Mouse (Mus musculus) CH12.LX (cell line): ENCODE measurements at regions not wholly inside any gene's neighbourhood (a gene's known extent, or its start where the extent isn't known, plus 50 kb on each side); places are given as distances from the start of the nearest gene placed in this dataset.

Source experiments
- DNase-seq: peaks from one replicate; pipeline ENCODE4 v3.0.0-alpha.2; 2013; ENCODE audit errors: extremely low read depth
- H3K27ac ChIP-seq: 2 replicates; pipeline ENCODE4 v1.5.1; 2012; ENCODE audit warnings: low read depth, mild to moderate bottlenecking, control low read depth, moderate library complexity; ENCODE audit not compliant: insufficient read depth
- H3K27me3 ChIP-seq: replicated peaks from 2 replicates; pipeline ENCODE3; 2012; ENCODE audit warnings: inconsistent platforms
- H3K36me3 ChIP-seq, 2 experiments: replicated peaks in 1 of 2; 2 replicates each; pipeline versions ENCODE3 to v1.6.1; 2012; ENCODE audit warnings: inconsistent platforms in 1 of 2, low read length in 1 of 2, mild to moderate bottlenecking in 1 of 2, mixed read lengths in 1 of 2, moderate library complexity in 1 of 2; ENCODE audit not compliant: control insufficient read depth in 1 of 2, insufficient read depth in 1 of 2
- H3K4me1 ChIP-seq, 2 experiments: 2 replicates each; pipeline ENCODE4 v1.6.1; 2012; ENCODE audit warnings: inconsistent platforms in 1 of 2, moderate library complexity in 1 of 2; ENCODE audit not compliant: insufficient read depth in 2 of 2, control insufficient read depth in 1 of 2
- H3K4me2 ChIP-seq: 2 replicates; pipeline ENCODE4 v1.6.1; 2012; ENCODE audit warnings: low read depth, mild to moderate bottlenecking, control low read depth; ENCODE audit not compliant: poor library complexity, insufficient read depth, severe bottlenecking
- H3K4me3 ChIP-seq, 3 experiments: fragments of 150-350 bp in 1 of 3; sonication (generic) in 1 of 3; replicated peaks in 1 of 3; 2 replicates each; pipeline versions ENCODE3 to v1.5.1; 2011 to 2012; ENCODE audit warnings: low read depth in 2 of 3, low read length in 2 of 3, mild to moderate bottlenecking in 2 of 3, moderate library complexity in 2 of 3, control low read depth in 1 of 3, improper control_type of control experiment in 1 of 3, inconsistent platforms in 1 of 3, mixed read lengths in 1 of 3; ENCODE audit not compliant: poor library complexity in 1 of 3
- H3K79me2 ChIP-seq: replicated peaks from 2 replicates; pipeline ENCODE4 v1.6.1; 2012; ENCODE audit warnings: mild to moderate bottlenecking, moderate library complexity; ENCODE audit not compliant: control insufficient read depth, poor library complexity, insufficient read depth, severe bottlenecking; ENCODE audit errors: extremely low read depth
- H3K9ac ChIP-seq: 2 replicates; pipeline ENCODE4 v1.6.1; 2012; ENCODE audit warnings: low read depth, mild to moderate bottlenecking, control low read depth, moderate library complexity; ENCODE audit not compliant: insufficient read depth
- H3K9me3 ChIP-seq: replicated peaks from 2 replicates; pipeline ENCODE3; 2012; ENCODE audit warnings: low read length, inconsistent platforms, mixed read lengths
- CHD2 ChIP-seq: IDR thresholded peaks from 2 replicates; pipeline ENCODE4 v1.6.1; 2011; ENCODE audit warnings: low read length, improper control_type of control experiment
- CTCF ChIP-seq, 2 experiments: IDR thresholded peaks in 1 of 2; conservative IDR thresholded peaks in 1 of 2; 2 replicates each; pipeline ENCODE4 v1.5.1; 2011 to 2012; ENCODE audit warnings: low read depth in 2 of 2, low read length in 2 of 2, improper control_type of control experiment in 1 of 2, inconsistent platforms in 1 of 2, mild to moderate bottlenecking in 1 of 2, moderate library complexity in 1 of 2
- ELF1 ChIP-seq: IDR thresholded peaks from 2 replicates; pipeline ENCODE4 v1.6.1; 2014; ENCODE audit warnings: low read depth, mild to moderate bottlenecking, inconsistent platforms, low read length, improper control_type of control experiment
- EP300 ChIP-seq: IDR thresholded peaks from 2 replicates; pipeline ENCODE4 v1.6.1; 2011; ENCODE audit warnings: low read length, improper control_type of control experiment
- HCFC1 ChIP-seq: IDR thresholded peaks from 2 replicates; pipeline ENCODE4 v1.6.1; 2012; ENCODE audit warnings: low read depth, mild to moderate bottlenecking, inconsistent platforms, low read length, improper control_type of control experiment
- IRF4 ChIP-seq: IDR thresholded peaks from 2 replicates; pipeline ENCODE4 v1.6.1; 2014; ENCODE audit warnings: low read depth, mild to moderate bottlenecking, inconsistent platforms, low read length, improper control_type of control experiment
- MAFK ChIP-seq: IDR thresholded peaks from 2 replicates; pipeline ENCODE4 v1.6.1; 2011; ENCODE audit warnings: low read length, improper control_type of control experiment; ENCODE audit not compliant: insufficient replicate concordance
- MAZ ChIP-seq: IDR thresholded peaks from 2 replicates; pipeline ENCODE4 v1.6.1; 2012; ENCODE audit warnings: low read depth, mild to moderate bottlenecking, inconsistent platforms, low read length, improper control_type of control experiment, moderate library complexity
- MEF2A ChIP-seq: IDR thresholded peaks from 2 replicates; pipeline ENCODE4 v1.6.1; 2014; ENCODE audit warnings: low read depth, mild to moderate bottlenecking, inconsistent platforms, low read length, improper control_type of control experiment, borderline replicate concordance
- PAX5 ChIP-seq: IDR thresholded peaks from 2 replicates; pipeline ENCODE4 v1.6.1; 2012; ENCODE audit warnings: low read length, inconsistent platforms, mixed read lengths
- POLR2A ChIP-seq: IDR thresholded peaks from 2 replicates; pipeline ENCODE4 v1.6.1; 2011; ENCODE audit warnings: low read depth, mild to moderate bottlenecking, improper control_type of control experiment, low read length
- RCOR1 ChIP-seq: conservative IDR thresholded peaks from 2 replicates; pipeline ENCODE4 v1.6.1; 2012; ENCODE audit warnings: low read depth, mild to moderate bottlenecking, inconsistent platforms, low read length, improper control_type of control experiment
- SMC3 ChIP-seq: IDR thresholded peaks from 2 replicates; pipeline ENCODE4 v1.6.1; 2011; ENCODE audit warnings: low read depth, low read length, improper control_type of control experiment
- TCF12 ChIP-seq: IDR thresholded peaks from 2 replicates; pipeline ENCODE4 v1.6.1; 2014; ENCODE audit warnings: low read depth, mild to moderate bottlenecking, inconsistent platforms, low read length, improper control_type of control experiment
- ZC3H11A ChIP-seq: IDR thresholded peaks from 2 replicates; pipeline ENCODE4 v1.6.1; 2012; ENCODE audit warnings: low read depth, mild to moderate bottlenecking, inconsistent platforms, low read length, improper control_type of control experiment
- ZKSCAN1 ChIP-seq: IDR thresholded peaks from 2 replicates; pipeline ENCODE4 v1.6.1; 2012; ENCODE audit warnings: low read depth, inconsistent platforms, low read length, improper control_type of control experiment, borderline replicate concordance
- dilution Hi-C: fragments of 300-500 bp; cut with MboI; formaldehyde crosslinking; loops from 2 replicates; pipeline ENCODE4 v1.14.3; 2020; ENCODE audit warnings: low sequenced_read_pairs; ENCODE audit not compliant: extremely low pct_unique_long_range_greater_than_20kb, extremely low pct_ligation_motif_present
- in situ Hi-C: fragments of 300-500 bp; cut with MboI; formaldehyde crosslinking; loops from 3 replicates; pipeline ENCODE4 v1.14.3; 2019; ENCODE audit warnings: low sequenced_read_pairs, low pct_ligation_motif_present, low pct_unique_long_range_greater_than_20kb, mixed read lengths

- H3K27ac ChIP-seq = no peak overlapping the region
- H3K36me3 ChIP-seq = no peaks in the 10 kb centered on the region
- peaks cover 6% of the 10 kb centered on the region for H3K9me3 ChIP-seq
- no peaks in the 10 kb centered on the region for H3K79me2 ChIP-seq
- no peak overlapping the region for H3K4me2 ChIP-seq
- no peaks in the 10 kb centered on the region for H3K4me1 ChIP-seq
- H3K27me3 ChIP-seq = no peaks in the 10 kb centered on the region
- in situ Hi-C loops (no loop called here), dilution Hi-C loops (no loop called here)
- H3K4me3 ChIP-seq = no peak overlapping the region
- TF ChIP-seq ZKSCAN1 = no peak
- no peak for TF ChIP-seq MEF2A
- DNase-seq = no peak
- H3K9ac ChIP-seq = no peak overlapping the region
Observed at GRCm38 (mm10) chr14:106259396-106260108, 153.6 kb downstream of the Trim52 start.

DNA sequence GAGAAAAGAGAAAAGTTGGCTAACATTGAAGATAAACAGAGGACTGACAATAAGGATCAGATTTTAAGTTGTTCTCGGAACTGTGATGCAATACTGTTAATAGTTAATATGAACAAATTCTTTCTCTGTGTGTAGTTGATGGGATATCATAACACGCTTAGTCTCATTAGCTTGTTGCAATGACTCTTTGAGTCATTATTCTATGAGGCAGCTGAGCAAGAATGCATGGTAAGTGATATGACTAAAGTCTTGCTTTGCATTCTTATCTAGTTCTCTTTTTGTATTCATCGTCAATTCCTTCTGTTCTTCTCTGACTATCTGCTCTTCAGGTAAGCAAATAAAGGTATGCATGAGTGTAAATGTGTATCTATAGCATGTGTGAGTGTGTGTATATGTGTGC lies 159.3 kb downstream of the Trim52 start:
- TF ChIP-seq EP300 (no peak), MAZ (no peak), CTCF (conservative IDR thresholded peaks at IDR 0.05 in 1 of 2, IDR thresholded peaks at IDR 0.05 in 1 of 2; ENCODE audit: low read depth in 2 of 2, low read length in 2 of 2) (no peak), CHD2 (no peak), RCOR1 (no peak), ELF1 (no peak), PAX5 (no peak), SMC3 (no peak), MAFK (no peak), TCF12 (no peak), ZC3H11A (no peak), POLR2A (no peak), HCFC1 (no peak), IRF4 (no peak)
- no peak for DNase-seq
- H3K27ac ChIP-seq = no peak overlapping the region
- H3K27me3 ChIP-seq = no peaks in the 10 kb centered on the region
- H3K79me2 ChIP-seq = no peaks in the 10 kb centered on the region
- H3K4me3 ChIP-seq = no peak overlapping the region
- no peak overlapping the region for H3K9ac ChIP-seq
- in situ Hi-C loops = no loop called here
- peaks cover 14% of the 10 kb centered on the region for H3K9me3 ChIP-seq
- H3K4me2 ChIP-seq = no peak overlapping the region
- H3K36me3 ChIP-seq = no peaks in the 10 kb centered on the region
- dilution Hi-C loops = no loop called here
- H3K4me1 ChIP-seq = no peaks in the 10 kb centered on the region
